Mouse (Mus musculus) liver, embryonic 13.5 days (tissue): ENCODE measurements around the gene Ormdl3. TPM values are rescaled to one million over a fixed set of nuclear protein-coding genes. Genes with fewer than 3 reads are reported as not detected.

ENCODE experiments used
- polyA plus RNA-seq: library from polyadenylated mRNA; unstranded; fragments of >200 nt; fragmentation: Nextera tagmentation; extraction: Ambion mirVana; gene quantifications from 2 replicates; pipeline ENCODE4 v1.2.1, GENCODE M21; 2015

Gene Ormdl3
- polyA plus RNA-seq, 1 experiment from 2014 or later = 41.7 TPM

Other genes with a start within 250 kb of the Ormdl3 start
- 0.13 and 0.19 TPM in 2 replicates for gene Ppp1r1b, start 239.0 kb downstream of the Ormdl3 start, polyA plus RNA-seq
- gene Stard3, start 229.0 kb downstream of the Ormdl3 start, polyA plus RNA-seq = 14.1 and 15.7 TPM in 2 replicates
- gene Tcap, start 203.6 kb downstream of the Ormdl3 start, polyA plus RNA-seq = 0.15 and 0.59 TPM in 2 replicates
- not detected in 2 replicates for gene Pnmt, start 200.9 kb downstream of the Ormdl3 start, polyA plus RNA-seq
- 3.1 and 3.8 TPM in 2 replicates for gene Pgap3, start 186.9 kb downstream of the Ormdl3 start, polyA plus RNA-seq
- 2.2 and 2.6 TPM in 2 replicates for gene Erbb2, start 174.9 kb downstream of the Ormdl3 start, polyA plus RNA-seq
- gene Mien1, start 148.4 kb downstream of the Ormdl3 start, polyA plus RNA-seq = 66.8 and 72.0 TPM in 2 replicates
- gene Grb7, start 141.0 kb downstream of the Ormdl3 start, polyA plus RNA-seq = 17.4 and 20.5 TPM in 2 replicates
- gene Ikzf3, start 41.3 kb downstream of the Ormdl3 start, polyA plus RNA-seq = 0.06 TPM in 1 of 2 replicates, not detected in the other
- 0.45 and 0.58 TPM in 2 replicates for gene Zpbp2, start 36.3 kb downstream of the Ormdl3 start, polyA plus RNA-seq
- not detected in 2 replicates for gene Lrrc3c, start 10.9 kb upstream of the Ormdl3 start, polyA plus RNA-seq
- gene Gm12355, start 38.3 kb upstream of the Ormdl3 start, polyA plus RNA-seq = 0.53 and 0.90 TPM in 2 replicates
- gene Gsdma3, start 39.0 kb upstream of the Ormdl3 start, polyA plus RNA-seq = not detected in 2 replicates
- not detected in 2 replicates for gene Gsdma2, start 59.4 kb upstream of the Ormdl3 start, polyA plus RNA-seq
- gene Gsdma, start 77.0 kb upstream of the Ormdl3 start, polyA plus RNA-seq = not detected in 2 replicates
- 143 and 151 TPM in 2 replicates for gene Psmd3, start 95.2 kb upstream of the Ormdl3 start, polyA plus RNA-seq
- not detected in 2 replicates for gene Csf3, start 113.9 kb upstream of the Ormdl3 start, polyA plus RNA-seq
- 27.6 and 36.0 TPM in 2 replicates for gene Med24, start 142.1 kb upstream of the Ormdl3 start, polyA plus RNA-seq
- gene Thra, start 153.3 kb upstream of the Ormdl3 start, polyA plus RNA-seq = 8.8 and 9.8 TPM in 2 replicates
- gene Nr1d1, start 188.0 kb upstream of the Ormdl3 start, polyA plus RNA-seq = 0.59 and 1.0 TPM in 2 replicates
- gene Msl1, start 208.1 kb upstream of the Ormdl3 start, polyA plus RNA-seq = 6.8 and 6.9 TPM in 2 replicates
- gene Casc3, start 217.5 kb upstream of the Ormdl3 start, polyA plus RNA-seq = 13.3 and 16.1 TPM in 2 replicates
- 0.20 and 0.23 TPM in 2 replicates for gene Rapgefl1, start 249.4 kb upstream of the Ormdl3 start, polyA plus RNA-seq